Mouse (Mus musculus) kidney, postnatal 25 days (tissue): ENCODE measurements at regions not wholly inside any gene's neighbourhood (a gene's known extent, or its start where the extent isn't known, plus 50 kb on each side); places are given as distances from the start of the nearest gene placed in this dataset.

Experiments
- DNase-seq, 2 experiments: peaks; one replicate each; pipeline ENCODE4 v3.0.0; 2021; ENCODE audit warnings: mixed read lengths in 2 of 2

DNA sequence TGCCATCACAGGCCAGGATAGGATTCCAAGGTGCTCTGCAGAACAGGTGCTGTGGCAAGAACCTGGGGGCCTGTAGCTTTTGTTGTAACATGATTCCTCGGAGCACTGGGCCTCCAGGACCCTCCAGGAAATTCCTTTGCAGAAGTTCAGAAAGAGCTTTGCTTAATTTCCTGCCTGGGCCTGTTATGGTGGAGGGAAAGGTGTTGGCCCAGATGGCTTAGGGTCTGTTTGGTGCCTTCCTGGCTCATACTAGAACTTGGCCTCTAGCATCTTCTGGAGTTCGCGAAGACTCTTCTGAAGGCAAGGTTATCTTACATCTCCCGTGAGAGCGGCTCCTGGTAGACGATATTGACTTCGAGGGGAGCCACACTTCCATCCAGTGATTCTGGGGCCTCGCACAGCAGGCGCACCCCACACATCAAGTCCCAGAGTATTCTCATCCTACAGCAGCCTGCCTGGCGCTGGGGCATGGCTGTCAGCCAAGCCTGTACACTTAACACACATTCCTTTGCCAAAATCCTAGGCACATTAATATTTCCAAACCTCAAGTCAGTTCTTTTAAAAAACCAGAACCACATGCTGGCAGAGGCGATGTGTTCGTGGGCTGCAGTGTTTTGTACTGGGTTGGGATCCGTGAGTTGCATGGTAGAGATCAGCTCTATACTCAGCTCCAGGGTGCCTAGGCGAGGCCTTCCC, 54.5 kb upstream of the Cxcl14 start:
- no peak for DNase-seq

DNA sequence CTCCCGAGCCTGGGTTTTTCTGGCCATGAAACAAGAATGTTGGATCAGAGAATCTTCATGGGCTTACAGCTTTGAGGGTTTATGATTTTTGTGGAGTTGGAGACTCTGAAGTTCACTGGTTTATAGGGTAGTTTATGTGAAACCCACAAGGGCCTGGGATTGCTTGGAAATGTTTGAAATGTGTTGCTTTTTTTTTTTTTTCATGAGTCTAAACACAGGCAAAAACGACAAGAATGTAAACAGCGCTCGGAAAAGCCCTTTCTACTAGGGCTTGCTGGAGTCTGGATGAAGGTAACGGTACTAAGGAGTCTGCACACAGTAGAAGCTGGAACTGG, 55.0 kb upstream of the Cxcl14 start:
- no peak for DNase-seq

DNA sequence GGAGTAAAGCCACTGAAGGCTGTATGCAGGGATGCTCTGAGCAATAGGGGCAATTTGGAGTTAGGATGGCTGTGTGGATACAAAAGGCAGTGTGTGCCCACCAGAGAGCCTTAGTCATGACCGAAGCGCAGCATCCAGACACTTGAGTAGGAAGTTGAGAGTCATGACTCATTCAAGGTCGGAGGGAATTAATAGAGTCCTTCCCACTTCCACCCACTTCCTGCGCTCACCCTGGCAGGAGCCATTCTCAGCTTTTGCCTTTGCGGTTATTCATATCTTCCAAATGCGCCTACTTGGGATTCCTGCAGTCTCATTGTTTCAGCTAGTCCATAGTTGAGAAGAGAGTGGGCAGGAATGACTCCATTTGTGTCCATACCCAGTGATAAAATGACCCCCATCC, 56.1 kb upstream of the Cxcl14 start:
- no peak for DNase-seq

DNA sequence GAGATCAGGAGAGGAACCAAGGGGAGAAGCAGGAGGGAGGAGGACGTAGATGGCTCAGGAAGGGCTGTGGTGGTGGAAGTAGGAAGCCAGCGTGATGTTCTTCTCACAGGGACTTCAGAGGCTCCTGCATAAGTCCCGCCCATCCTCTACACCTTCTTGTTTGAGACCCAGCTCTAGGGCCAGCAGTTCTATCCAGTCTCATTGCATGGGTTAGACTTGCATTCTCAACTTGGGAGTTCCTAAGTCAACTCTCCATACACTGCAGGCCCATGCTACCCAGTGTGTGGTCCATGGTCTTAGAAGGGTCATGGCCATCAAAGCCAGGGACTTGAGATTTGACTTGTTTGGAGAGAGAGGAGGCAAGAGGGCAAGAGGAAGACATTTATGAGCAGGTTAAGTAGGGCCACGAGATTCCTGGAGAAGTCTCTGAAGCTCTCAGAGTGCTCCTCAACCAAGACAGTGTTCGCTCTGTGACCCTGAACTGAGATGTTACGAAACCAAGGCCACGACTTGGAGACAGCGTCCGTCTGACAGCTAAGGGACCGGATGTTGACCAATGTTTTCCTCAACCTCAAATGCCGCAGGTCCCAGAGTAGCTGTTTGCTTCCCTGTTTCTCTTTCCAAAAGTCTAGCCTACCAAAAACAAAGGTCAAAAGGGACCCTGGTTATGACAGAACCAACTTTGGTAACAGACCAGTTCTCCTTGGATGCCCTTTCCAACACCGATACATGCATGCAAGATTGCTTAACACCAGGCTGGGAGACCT, 56.7 kb upstream of the Cxcl14 start:
- DNase-seq, result peak; percentile 40 to 72

DNA sequence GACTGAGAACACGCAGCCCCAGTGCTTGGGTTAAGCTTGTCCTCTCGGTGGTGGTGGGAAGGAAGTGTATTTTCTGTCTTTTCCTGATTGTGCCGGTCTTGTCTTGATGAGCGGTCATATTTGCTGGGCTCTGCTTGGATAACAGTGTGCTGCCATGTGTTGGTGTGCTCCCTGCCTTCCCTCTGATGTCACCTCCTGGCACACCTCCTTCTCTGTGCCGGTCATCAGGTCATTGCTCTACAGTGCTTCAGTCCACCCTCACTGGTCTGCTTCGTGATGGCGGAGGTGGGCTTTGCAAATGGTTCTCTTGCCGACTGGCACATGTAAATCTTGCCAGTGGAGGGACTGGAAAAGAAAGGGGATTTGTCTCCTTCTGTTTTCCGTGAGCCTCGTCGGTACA, 57.6 kb upstream of the Cxcl14 start:
- DNase-seq, result no peak

DNA sequence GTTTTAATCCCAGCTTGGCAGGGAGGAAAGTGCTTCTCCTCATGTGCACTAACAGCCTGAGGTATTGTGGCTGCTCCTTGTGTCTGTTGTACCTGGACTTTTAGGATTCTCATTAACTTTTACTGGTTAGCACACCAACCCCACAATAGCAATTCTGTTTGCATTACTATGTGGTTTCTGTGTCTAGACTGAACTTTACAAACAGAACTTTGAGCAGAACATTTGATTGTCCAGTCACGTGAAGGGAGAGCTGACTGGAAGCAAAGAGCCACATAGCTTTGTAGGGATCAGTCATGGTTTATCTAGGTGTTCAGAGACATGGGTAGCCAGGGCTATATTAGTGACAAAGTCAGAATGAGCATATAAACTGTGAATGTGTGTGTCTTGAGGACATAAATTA, 58.3 kb upstream of the Cxcl14 start:
- no peak for DNase-seq

DNA sequence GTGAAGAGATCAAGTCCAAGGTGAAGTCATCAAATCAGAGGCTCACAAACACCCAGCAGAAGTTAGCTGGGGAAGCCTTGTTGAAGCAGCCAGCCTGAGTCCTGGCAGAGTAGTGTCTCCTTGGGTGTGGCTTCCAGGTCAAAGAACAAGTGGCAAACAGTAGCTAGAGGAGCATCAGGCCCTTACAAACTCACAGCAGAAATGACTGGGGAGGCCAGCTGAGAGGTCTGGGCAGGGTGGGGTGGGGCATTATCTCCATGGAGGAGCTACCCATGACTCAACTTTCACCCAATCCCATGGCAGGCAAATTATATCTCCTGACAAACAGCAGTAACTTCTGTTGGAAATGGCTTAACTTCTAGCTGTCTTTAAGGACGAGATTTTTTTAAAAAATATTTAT, 60.6 kb upstream of the Cxcl14 start:
- DNase-seq, result no peak

DNA sequence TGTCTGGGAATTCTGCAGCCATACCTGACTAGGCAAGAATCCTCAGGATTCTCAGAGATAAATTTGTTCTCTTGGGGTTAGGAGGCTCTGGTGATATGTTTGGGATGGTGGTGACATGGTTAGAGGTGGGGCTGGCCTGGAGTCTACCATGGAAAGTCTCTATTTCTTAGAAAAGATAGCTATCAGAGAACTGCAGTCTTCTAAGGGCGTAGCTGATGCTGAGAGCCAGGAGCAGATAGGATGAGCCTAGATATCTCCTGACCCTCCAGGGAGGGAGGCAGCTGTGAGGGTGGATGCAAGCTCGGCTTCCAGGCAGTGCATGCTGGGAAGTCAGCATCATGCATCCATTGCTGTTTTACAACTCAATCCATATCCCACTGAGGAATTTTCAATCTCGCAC, 61.6 kb upstream of the Cxcl14 start:
- no peak for DNase-seq

DNA sequence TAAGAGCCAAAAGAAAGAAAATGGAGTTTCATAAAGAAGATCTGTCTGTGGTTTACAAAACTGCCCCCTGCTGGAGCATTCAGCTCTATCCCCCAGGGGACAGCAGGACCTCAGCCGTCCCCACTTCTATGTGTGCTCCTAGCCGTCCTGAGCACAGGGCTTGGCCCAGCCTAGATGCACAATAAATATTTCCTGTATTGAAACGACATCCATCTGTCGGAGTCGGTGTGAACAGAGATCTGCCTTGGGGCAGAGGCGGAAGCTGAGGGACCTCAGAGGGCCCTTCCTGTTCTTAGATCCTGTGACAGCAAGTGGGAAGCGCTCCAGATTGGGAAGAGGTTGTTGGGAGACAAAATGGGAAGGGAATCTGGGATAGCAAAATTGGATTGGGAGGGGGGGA, 62.5 kb upstream of the Cxcl14 start:
- DNase-seq, result peak; percentile 20 to 39

DNA sequence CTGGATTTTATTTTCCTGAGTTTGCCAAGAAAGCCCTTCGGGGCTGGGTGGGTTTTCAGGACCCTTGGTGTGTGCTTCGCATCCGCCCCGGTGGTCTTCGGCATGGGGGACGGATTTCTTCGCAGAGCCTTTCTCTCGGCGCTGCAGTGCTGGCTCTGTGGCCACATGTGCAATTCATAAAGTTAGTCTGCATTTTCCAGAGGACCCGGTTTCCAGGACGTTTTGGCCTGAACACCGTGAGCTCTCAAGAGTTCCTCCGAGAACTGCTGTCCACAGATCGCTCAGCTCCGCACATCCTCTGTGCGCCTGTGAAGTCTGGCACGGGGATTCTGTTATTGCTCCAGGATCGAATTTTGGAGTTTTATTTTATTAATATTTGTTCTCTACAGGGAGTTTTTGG, 63.2 kb upstream of the Cxcl14 start:
- no peak for DNase-seq

- no peak for DNase-seq
These were observed 64.5 kb upstream of the Cxcl14 start for GRCm38 (mm10) chr13:56360803-56361202.

DNA sequence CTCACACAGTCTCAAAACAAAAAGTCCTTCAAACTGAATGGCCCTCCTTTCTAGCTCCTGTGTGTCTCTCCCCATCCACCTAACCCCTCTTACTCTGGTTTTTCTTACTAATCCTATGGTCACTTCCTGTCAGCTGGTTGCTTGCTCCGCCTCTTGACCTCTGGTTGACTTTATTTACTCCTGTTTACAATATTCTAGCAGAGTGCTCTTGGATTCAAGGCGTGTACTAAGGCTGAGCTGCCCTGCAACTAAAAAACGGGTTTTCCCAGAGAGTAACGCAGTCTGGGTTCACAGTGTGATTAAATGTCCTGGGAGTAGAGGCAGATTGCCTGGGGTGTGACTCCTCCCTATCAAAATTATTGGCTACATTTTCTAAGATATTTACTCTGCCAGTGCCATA, 64.2 kb upstream of the Gm3045 start:
- DNase-seq, result no peak

DNA sequence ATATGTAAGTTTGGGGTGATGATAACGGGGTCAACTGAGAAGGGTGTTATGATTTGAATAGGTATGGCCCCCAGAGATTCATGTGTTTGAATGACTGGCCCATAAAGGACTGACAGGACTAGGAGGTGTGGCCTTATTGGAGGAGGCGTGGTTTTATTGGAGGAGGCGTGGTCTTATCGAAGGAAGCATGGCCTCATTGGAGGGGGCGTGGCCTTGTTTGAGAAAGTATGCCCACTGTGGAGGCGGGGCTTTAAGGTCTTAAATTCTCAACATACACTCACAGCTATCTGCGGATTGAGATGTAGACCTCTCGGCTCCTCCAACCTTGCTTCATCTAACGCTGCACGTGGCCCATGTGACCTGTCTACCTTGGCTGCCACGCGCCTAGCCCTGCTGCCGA, 63.7 kb upstream of the Gm3045 start:
- no peak for DNase-seq

DNA sequence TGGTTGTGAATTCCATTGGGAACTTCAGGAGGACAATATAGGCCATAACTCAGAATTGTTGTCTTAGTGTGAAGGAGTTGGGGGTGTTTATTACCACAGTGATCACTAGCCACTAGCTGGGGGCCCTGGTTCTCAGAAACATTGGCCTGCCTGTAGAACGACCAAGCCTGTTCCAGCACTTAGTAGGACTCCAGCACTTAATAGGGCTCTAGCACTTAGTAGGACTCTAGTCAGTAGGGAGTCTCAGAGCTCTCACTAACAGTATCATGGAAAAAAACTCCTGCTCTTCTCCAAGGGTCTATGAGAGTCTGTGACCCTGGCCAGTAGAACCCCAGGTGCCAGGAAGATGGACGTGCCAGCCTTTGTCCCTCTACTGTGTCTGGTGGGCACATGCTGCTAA, 56.8 kb upstream of the Gm3045 start:
- no peak for DNase-seq

DNA sequence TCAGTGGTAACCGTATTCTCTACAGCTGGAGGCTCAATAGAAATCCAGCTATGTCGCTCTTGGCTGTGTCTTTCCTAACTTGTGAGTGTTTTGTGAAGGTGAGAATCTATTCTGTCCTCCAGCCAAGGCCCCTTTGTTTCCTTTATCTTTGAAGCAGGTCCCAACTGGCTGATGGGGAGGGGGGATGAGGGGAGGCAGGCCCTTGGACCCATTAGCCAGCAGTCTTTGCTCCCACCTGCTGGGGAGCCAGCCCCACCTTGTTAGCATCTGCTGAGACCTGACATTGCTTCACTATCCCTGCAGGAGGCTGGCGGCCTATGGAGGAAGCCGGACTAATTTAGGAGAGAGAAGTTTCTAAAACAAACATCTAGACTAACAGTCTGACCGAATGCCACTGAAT, 55.0 kb upstream of the Gm3045 start:
- DNase-seq, result no peak

DNA sequence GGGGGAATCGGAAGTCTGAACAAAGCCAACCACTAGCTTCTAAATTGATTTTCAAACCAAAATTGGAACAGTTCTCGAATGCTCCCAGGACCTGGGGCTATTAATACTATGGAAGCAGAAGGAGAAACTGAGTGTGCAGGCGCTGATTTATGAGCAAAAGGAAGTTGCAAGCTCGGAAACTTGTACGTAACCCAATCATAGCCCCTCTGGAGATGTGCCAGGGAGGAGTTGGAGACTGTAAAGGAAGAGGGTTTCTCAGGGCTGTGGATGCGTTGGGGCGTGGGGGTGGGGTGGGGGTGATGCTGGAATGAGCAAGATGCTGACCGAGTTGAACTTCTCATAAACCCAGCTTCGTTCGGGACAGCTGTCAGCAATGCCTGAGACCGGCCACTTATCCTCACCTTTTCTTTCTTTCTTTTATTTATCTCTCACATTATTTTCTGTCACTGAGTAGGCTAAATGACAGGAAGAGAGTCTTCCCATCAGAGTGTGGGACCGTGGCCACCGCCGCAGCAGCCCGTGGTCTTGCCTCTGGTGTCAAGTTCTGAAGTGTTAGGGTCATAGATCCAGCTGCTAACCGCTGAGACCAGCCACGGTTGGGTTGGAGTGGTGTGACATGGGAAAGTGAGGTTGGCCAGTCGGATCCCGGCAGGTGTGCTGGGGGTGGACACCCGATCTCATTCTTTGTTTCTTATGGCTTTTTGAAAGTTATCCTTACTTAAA, 54.2 kb upstream of the Gm3045 start:
- peak; percentile 62 to 63 for DNase-seq

- no peak for DNase-seq
These were observed 53.7 kb upstream of the Gm3045 start for GRCm38 (mm10) chr13:56372727-56373126.
